Mouse (Mus musculus) limb, embryonic 12.5 days (tissue): ENCODE measurements at regions not wholly inside any gene's neighbourhood (a gene's known extent, or its start where the extent isn't known, plus 50 kb on each side); places are given as distances from the start of the nearest gene placed in this dataset.
"Not testable (repeated sequence)": the region's sequence is repeated elsewhere in the genome, so short reads cannot be mapped to it uniquely, and the experiment has no call there.

Experiments
- ATAC-seq: fragments of 200-750 bp; cut with Nextera tagmentation; 2 replicates; pipeline ENCODE4 v1.8.0; 2017; ENCODE audit warnings: low read depth, moderate TSS enrichment; ENCODE audit not compliant: insufficient number of reproducible peaks, insufficient read depth, low FRiP score, low TSS enrichment
- H3K27ac ChIP-seq: fragments of 300-500 bp; sonication (generic); 2 replicates; pipeline ENCODE4 v1.5.1; 2016; ENCODE audit warnings: mild to moderate bottlenecking, moderate library complexity
- H3K27me3 ChIP-seq: fragments of 300-500 bp; sonication (generic); 2 replicates; pipeline ENCODE4 v1.6.1; 2016; ENCODE audit warnings: mild to moderate bottlenecking, moderate library complexity
- H3K36me3 ChIP-seq: fragments of 300-500 bp; sonication (generic); 2 replicates; pipeline ENCODE4 v1.6.1; 2016; ENCODE audit warnings: mild to moderate bottlenecking, moderate library complexity
- H3K4me1 ChIP-seq: fragments of 300-500 bp; sonication (generic); replicated peaks from 2 replicates; pipeline ENCODE4 v1.6.1; 2016
- H3K4me2 ChIP-seq: fragments of 300-500 bp; sonication (generic); 2 replicates; pipeline ENCODE4 v1.6.1; 2016; ENCODE audit warnings: mild to moderate bottlenecking, moderate library complexity
- H3K4me3 ChIP-seq: fragments of 300-500 bp; sonication (generic); replicated peaks from 2 replicates; pipeline ENCODE4 v1.5.1; 2016; ENCODE audit warnings: mild to moderate bottlenecking
- H3K9ac ChIP-seq: fragments of 300-500 bp; sonication (generic); replicated peaks from 2 replicates; pipeline ENCODE4 v1.6.1; 2016; ENCODE audit warnings: mild to moderate bottlenecking, moderate library complexity
- H3K9me3 ChIP-seq: fragments of 300-500 bp; sonication (generic); 2 replicates; pipeline ENCODE4 v1.6.1; 2016; ENCODE audit warnings: mild to moderate bottlenecking, moderate library complexity
- WGBS: fragments of 180-500 bp; shearing (Covaris S2); methylation state at CpG from one replicate; pipeline ENCODE4 v1.1.7; 2016; 5-methylcytosine and 5-hydroxymethylcytosine counted together

DNA sequence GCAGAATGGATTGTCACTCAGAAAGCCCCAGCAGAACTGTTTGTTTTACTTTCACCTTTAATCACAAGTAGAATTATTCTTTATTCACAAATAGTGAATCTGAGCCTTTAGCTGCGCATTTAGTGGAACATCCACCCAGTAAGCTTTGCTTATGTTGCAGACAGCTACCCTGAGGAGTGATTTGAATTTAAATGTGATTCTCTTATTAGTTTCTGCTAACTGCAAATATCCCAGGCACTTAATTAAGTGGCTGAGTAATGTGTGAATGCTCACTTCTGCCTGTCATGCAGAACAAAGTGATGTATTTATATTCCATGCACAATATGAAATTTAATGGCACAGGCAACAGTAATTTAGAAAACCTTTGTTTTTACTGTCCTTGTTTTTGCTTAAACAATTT is 344.4 kb upstream of the Nova1 start:
- 33% methylated on average over 1 of the region's 1 CpGs for WGBS
- Histone ChIP-seq H3K4me1 (peaks cover 9% of the 10 kb centered on the region), H3K36me3 (no peaks in the 10 kb centered on the region), H3K27me3 (no peaks in the 10 kb centered on the region), H3K27ac (no peak overlapping the region), H3K9ac (no peak overlapping the region), H3K4me2 (0 out of 2 replicates have a peak overlapping the region, but pooled peaks have one; percentile 15), H3K4me3 (no peak overlapping the region), H3K9me3 (no peaks in the 10 kb centered on the region)
- no peak for ATAC-seq

DNA sequence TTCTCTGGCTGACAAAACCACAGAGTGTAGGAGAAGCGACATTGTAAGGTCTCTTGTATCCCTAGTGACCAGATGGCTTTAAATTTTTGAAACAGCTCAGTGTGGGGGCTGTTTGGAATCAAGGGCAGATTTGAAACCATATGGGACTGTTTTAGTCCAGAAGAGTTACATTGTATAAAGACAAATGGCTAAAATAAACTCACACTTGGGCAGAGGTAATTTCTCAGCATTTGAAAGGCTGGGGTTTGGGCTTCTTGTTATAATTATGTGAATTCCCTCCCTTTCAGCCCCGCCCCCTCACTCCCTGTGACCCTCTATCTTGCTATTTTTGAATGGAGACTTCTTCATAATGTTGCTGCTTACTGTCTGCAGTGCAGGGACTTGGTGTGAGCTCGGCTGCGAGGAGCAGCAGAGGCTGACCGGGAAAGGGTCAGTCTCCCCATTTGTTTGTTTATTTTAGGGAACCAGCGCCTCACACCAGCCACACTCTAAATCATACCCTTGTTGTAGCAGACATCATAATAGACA is 344.0 kb upstream of the Nova1 start:
- no peak for ATAC-seq
- WGBS, result 6% methylated on average over 6 of the region's 6 CpGs
- Histone ChIP-seq H3K9ac (no peak overlapping the region), H3K4me2 (0 out of 2 replicates have a peak overlapping the region, but pooled peaks have one; percentile 15), H3K4me3 (no peak overlapping the region), H3K27me3 (no peaks in the 10 kb centered on the region), H3K27ac (no peak overlapping the region), H3K4me1 (peaks cover 9% of the 10 kb centered on the region), H3K36me3 (no peaks in the 10 kb centered on the region), H3K9me3 (no peaks in the 10 kb centered on the region)

DNA sequence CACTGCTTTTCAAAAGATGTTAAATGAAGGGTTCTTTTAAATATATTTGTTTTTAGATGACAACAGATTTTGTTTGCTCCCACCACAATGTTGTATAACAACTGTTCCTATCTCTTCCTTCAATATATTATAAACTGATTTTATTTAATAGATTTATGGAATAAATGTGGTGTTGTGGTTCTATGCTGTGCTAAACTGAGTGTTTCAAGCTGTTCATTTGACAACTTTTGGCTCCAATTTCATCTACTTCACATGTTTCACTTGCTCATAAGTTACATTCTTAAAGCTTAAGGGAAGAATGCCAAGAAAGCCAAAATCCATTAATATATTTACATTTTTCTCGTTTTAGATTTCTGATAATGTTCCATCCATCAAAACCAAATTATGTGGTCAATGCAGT is 341.9 kb upstream of the Nova1 start:
- Histone ChIP-seq H3K27me3 (no peaks in the 10 kb centered on the region), H3K4me2 (no peak overlapping the region), H3K9me3 (no peaks in the 10 kb centered on the region), H3K4me1 (peaks cover 9% of the 10 kb centered on the region), H3K27ac (no peak overlapping the region), H3K9ac (no peak overlapping the region), H3K4me3 (no peak overlapping the region), H3K36me3 (no peaks in the 10 kb centered on the region)
- 71% methylated on average over 1 of the region's 1 CpGs for WGBS
- no peak for ATAC-seq

DNA sequence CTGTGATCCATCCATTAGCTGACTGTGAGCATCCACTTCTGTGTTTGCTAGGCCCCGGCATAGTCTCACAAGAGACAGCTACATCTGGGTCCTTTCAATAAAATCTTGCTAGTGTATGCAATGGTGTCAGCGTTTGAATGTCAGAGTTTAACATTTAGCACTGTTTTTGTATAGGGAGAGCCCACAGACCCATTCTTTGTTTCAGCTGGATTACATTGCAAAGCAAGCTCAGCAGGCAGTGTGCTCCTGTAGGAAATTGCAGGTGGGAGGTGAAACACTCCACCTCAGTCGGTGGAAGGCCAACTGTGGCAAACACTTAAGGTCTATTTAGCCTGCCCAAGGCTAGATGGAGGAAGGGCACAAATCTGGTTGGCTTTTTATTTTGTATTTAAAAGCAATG is 337.2 kb upstream of the Nova1 start:
- not testable (repeated sequence) for H3K4me3 ChIP-seq, ATAC-seq, H3K9ac ChIP-seq, H3K9me3 ChIP-seq, H3K4me2 ChIP-seq, H3K27ac ChIP-seq, H3K27me3 ChIP-seq, H3K36me3 ChIP-seq, H3K4me1 ChIP-seq
- WGBS, result 33% methylated on average over 3 of the region's 3 CpGs

DNA sequence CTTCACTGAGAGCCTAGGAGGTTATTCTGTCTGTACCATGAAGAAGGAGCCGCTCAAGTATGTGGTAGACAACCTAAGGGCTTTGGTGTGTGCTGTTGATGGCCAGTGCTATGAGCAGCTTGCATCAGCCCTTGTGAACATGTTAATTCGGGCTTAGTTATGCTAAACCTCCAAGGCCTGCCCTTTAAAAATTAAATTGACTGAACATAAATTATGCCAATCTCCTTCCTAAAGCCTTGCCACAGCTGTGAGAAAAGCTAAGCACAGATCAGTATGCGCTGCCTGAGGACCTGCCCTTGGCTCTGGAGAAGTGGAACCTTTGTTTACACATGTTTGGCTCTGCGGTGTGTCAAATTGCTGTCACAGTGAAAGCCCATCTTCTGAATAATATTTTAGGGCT is 321.9 kb upstream of the Nova1 start:
- Histone ChIP-seq H3K9ac (no peak overlapping the region), H3K27me3 (no peaks in the 10 kb centered on the region), H3K27ac (no peak overlapping the region), H3K4me3 (no peak overlapping the region), H3K9me3 (no peaks in the 10 kb centered on the region), H3K4me1 (no peaks in the 10 kb centered on the region), H3K4me2 (no peak overlapping the region), H3K36me3 (no peaks in the 10 kb centered on the region)
- 69% methylated on average over 4 of the region's 4 CpGs for WGBS
- no peak for ATAC-seq

DNA sequence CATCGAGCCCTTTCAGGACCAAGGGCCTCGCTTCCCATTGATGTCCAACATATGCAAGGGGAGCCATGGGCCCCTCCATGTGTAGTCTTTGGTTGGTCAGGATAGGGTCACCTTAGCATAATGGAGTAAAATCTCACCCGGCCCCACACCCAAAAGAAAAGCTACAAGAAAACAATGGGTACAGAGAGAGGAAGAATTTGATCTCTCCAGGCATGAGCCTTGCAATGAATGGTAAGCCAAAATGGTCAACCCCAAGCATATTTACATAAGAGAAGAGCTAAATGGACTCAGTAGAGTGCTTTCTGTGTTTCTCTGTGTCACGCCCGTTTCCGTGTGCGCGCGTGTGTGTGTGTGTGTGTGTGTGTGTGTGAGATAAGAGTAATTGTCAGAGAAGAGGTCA is 311.1 kb upstream of the Nova1 start:
- 93% methylated on average over 9 of the region's 9 CpGs for WGBS

DNA sequence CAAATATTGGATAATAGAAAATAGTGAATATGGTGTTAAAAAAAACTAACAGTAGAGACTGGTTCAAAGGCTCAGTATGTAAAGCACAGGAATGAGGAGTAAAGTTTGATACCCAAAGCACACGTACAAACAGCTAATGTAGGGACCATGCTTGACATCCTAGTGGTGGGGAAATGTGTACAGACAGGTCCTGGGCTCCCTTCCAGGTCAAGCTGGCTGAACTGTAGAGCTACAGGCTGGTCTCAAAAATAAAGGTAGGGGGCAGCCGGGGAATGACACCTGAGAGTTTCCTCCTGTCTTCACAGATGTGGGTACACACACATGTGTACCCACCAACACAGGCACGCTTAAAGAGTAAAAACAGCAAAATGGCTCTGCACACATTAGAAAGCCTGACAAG is 309.9 kb upstream of the Nova1 start:
- no peak for ATAC-seq
- Histone ChIP-seq H3K4me3 (no peak overlapping the region), H3K27ac (no peak overlapping the region), H3K4me1 (no peaks in the 10 kb centered on the region), H3K9me3 (no peaks in the 10 kb centered on the region), H3K9ac (no peak overlapping the region), H3K27me3 (no peaks in the 10 kb centered on the region), H3K4me2 (no peak overlapping the region), H3K36me3 (no peaks in the 10 kb centered on the region)
- WGBS, result 78% methylated on average over 3 of the region's 3 CpGs

More for the DNA sequence above, 311.1 kb upstream of the Nova1 start:
- Histone ChIP-seq H3K4me1 (no peaks in the 10 kb centered on the region), H3K27ac (no peak overlapping the region), H3K9ac (no peak overlapping the region), H3K4me2 (no peak overlapping the region), H3K4me3 (no peak overlapping the region), H3K36me3 (no peaks in the 10 kb centered on the region), H3K9me3 (no peaks in the 10 kb centered on the region), H3K27me3 (no peaks in the 10 kb centered on the region)
- ATAC-seq, result no peak

DNA sequence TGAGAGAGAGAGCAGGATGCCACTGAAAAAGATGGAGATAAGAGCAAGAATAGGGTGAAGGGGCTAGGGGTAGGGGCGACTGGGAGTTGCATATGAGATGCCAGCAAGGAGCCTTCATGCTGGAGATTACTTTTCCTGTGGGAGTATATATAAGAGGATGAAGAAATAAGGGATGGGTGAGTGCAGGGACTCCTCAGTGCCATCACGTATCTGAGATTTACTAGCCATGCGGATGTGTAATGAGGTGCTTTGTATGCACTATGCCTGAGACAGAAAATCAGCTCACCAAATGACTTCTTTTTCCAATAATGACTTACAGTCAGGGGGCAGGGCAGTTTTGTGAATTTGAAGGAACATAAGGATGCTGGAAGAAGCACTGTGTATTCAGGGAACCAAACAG is 302.7 kb upstream of the Nova1 start:
- no peaks in the 10 kb centered on the region for H3K36me3 ChIP-seq
- no peak overlapping the region for H3K4me2 ChIP-seq
- no peaks in the 10 kb centered on the region for H3K27me3 ChIP-seq
- H3K27ac ChIP-seq, result no peak overlapping the region
- WGBS, result 80% methylated on average over 3 of the region's 3 CpGs
- no peaks in the 10 kb centered on the region for H3K4me1 ChIP-seq
- H3K9ac ChIP-seq, result no peak overlapping the region
- no peaks in the 10 kb centered on the region for H3K9me3 ChIP-seq
- no peak overlapping the region for H3K4me3 ChIP-seq
- no peak for ATAC-seq

DNA sequence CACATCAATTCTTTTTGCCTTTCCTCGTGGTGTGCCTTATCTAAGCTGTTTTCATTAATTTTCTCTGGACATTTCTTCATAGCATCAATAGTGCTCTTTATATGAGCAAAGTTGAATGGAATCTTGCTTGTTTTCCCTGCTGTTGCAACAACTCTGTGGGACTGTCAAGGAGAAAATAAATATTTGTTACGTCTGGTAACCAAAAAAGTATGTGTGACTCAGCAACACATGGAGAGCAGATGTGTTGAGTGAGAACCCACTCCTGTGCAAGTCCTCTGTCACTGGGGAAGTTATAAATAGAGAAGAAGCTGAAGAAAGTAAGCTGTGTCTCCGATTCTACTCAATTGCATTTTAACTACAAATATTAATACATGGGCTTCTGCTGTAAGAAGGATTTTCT is 298.8 kb upstream of the Nova1 start:
- Histone ChIP-seq H3K9me3 (no peaks in the 10 kb centered on the region), H3K9ac (no peak overlapping the region), H3K4me2 (no peak overlapping the region), H3K27ac (no peak overlapping the region), H3K4me1 (no peaks in the 10 kb centered on the region), H3K4me3 (no peak overlapping the region), H3K27me3 (no peaks in the 10 kb centered on the region), H3K36me3 (no peaks in the 10 kb centered on the region)
- no peak for ATAC-seq
- WGBS, result 47% methylated on average over 3 of the region's 3 CpGs

DNA sequence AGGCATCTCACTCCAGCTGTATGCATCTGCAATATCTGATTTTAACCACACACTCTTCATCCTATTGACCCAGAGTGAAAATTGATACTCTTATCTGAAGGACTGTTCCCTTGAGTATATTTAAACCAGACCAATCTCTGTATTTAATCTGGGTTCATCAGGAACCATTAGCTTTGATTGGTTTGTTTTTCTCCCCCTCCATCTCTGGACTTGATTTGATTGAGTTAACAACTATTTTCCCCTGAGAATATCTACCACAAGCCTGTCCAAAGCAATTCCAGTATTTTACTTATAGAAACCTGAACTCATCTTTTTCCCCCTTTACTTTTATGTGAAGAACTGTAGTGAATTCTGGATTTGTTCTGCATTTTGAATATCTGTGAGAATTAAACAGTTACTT is 270.5 kb upstream of the Nova1 start:
- H3K27ac ChIP-seq, result no peak overlapping the region
- no peak for ATAC-seq
- H3K4me1 ChIP-seq, result no peaks in the 10 kb centered on the region
- no peak overlapping the region for H3K4me3 ChIP-seq
- no peaks in the 10 kb centered on the region for H3K27me3 ChIP-seq
- no peaks in the 10 kb centered on the region for H3K36me3 ChIP-seq
- no peak overlapping the region for H3K4me2 ChIP-seq
- no peaks in the 10 kb centered on the region for H3K9me3 ChIP-seq
- no peak overlapping the region for H3K9ac ChIP-seq

DNA sequence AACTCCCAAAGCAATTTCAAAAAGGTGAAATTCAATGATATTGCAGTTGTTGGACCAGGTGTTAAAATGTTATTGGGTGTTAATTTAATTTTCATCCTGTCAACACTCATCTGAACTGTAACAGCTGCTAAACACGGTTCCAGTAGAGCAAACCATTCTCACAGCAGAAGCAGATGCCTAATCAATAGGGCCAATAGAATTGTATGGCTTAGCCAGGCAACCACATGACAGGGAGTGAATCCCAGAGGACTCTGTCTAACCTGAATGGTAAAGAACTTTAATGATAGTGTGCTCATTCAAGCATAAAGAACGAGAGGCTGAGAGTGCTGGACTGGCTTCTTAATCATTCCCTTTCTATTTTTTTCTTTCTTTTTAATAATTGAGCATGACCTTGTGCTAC is 256.2 kb upstream of the Nova1 start:
- H3K36me3 ChIP-seq, result no peaks in the 10 kb centered on the region
- H3K4me2 ChIP-seq, result no peak overlapping the region
- H3K27me3 ChIP-seq, result no peaks in the 10 kb centered on the region
- no peak overlapping the region for H3K27ac ChIP-seq
- no peaks in the 10 kb centered on the region for H3K4me1 ChIP-seq
- ATAC-seq, result no peak
- WGBS, result 64% methylated on average over 2 of the region's 2 CpGs
- no peak overlapping the region for H3K9ac ChIP-seq
- no peak overlapping the region for H3K4me3 ChIP-seq
- no peaks in the 10 kb centered on the region for H3K9me3 ChIP-seq

DNA sequence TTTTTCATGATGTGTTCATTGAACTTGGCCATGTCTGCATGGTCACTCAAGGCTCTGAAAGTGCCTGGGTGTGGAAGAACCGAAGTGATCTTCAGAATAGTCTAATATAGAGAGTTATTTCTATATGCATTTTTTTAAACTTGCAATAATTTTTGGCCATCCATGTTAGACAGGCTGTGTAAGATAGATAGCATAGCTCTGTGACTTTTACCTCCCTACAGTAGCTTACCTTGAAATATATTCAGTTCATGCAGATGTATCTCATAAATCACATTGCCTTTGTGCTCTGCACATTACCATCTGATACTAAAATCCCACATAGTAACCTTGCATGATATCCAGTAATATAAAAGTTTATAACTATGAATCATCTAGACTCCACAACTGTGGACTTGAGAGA is 233.7 kb upstream of the Nova1 start:
- Histone ChIP-seq H3K4me1 (no peaks in the 10 kb centered on the region), H3K36me3 (no peaks in the 10 kb centered on the region), H3K4me3 (no peak overlapping the region), H3K27me3 (no peaks in the 10 kb centered on the region), H3K9ac (no peak overlapping the region), H3K27ac (no peak overlapping the region), H3K9me3 (no peaks in the 10 kb centered on the region), H3K4me2 (no peak overlapping the region)
- WGBS, result 82% methylated on average over 1 of the region's 1 CpGs
- no peak for ATAC-seq
